Mouse (Mus musculus) lung, adult 2 months (tissue): ENCODE measurements around the gene Dcst2. TPM values are rescaled to one million over a fixed set of nuclear protein-coding genes. Genes with fewer than 3 reads are reported as not detected.
A peak's percentile ranks its signal among the peaks of the same experiment; 100 is the strongest.

Source experiments
- DNase-seq: peaks from one replicate; pipeline ENCODE4 v3.0.0; 2022
- H3K4me1 ChIP-seq: fragments of 200-500 bp; 2 replicates; pipeline ENCODE4 v1.6.1; 2011; ENCODE audit warnings: low read length; ENCODE audit not compliant: control insufficient read depth, insufficient read depth
- H3K4me3 ChIP-seq: fragments of 200-500 bp; replicated peaks from 2 replicates; pipeline ENCODE3; 2011; ENCODE audit warnings: low read depth, mild to moderate bottlenecking, control low read depth, low read length; ENCODE audit errors: extremely low read depth
- CTCF ChIP-seq: fragments of 200-500 bp; IDR thresholded peaks from 2 replicates; pipeline ENCODE4 v1.5.1; 2011; ENCODE audit warnings: mild to moderate bottlenecking, low read length, control low read depth; ENCODE audit not compliant: insufficient read depth
- POLR2A ChIP-seq: fragments of 200-500 bp; IDR thresholded peaks from 2 replicates; pipeline ENCODE4 v1.6.1; 2011; ENCODE audit warnings: low read depth, mild to moderate bottlenecking, control low read depth, low read length, borderline replicate concordance; ENCODE audit errors: extremely low read depth
- WGBS: fragments of 180-500 bp; shearing (Covaris S2); methylation state at CpG from one replicate; pipeline ENCODE4 v1.1.7; 2018; 5-methylcytosine and 5-hydroxymethylcytosine counted together
- polyA plus RNA-seq: library from polyadenylated mRNA; depleted of rRNA; stranded (reverse); fragments of >200 nt; gene quantifications from 2 replicates; pipeline ENCODE4 v1.2.3, GENCODE M21; 2012

Gene Dcst2
- polyA plus RNA-seq, 1 experiment: 0.28 TPM

DNA sequence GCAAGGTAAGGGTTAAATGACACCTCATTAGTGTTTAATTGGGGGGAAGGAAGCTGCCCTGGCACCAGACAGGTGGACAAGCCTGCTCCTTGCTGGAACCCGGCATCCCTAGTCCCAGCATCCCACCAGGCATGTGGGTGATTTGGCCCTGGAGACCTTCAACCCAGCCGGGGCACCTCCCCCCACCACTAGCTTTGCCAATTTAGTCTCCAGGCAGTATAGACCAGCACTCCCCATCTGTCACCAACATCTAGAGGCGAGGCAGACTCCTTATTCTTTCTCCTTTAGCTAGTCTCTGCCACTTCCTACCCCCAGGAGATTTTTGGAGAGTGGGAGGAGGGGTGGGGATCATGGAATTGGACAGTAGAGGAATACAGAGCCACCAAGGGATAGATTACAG lies 31.4 kb upstream of the Dcst2 start:
- Histone ChIP-seq H3K4me1 (no peaks in the 10 kb centered on the region), H3K4me3 (no peak overlapping the region)
- no peak for DNase-seq
- WGBS: 67% methylated on average over 3 of the region's 3 CpGs
- TF ChIP-seq POLR2A (no peak), CTCF (no peak)

- Histone ChIP-seq H3K4me3 (no peak overlapping the region), H3K4me1 (no peaks in the 10 kb centered on the region)
- TF ChIP-seq CTCF (no peak), POLR2A (peak; percentile 31; the same call in 1 of the 2 replicates)
- WGBS: 37% methylated on average over 10 of the region's 10 CpGs
- no peak for DNase-seq
Observed at GRCm38 (mm10) chr3:89330948-89331347, 30.8 kb upstream of the Dcst2 start.

GRCm38 (mm10) chr3:89331561-89331960 lies 30.2 kb upstream of the Dcst2 start:
- Histone ChIP-seq H3K4me1 (no peaks in the 10 kb centered on the region), H3K4me3 (no peak overlapping the region)
- DNase-seq: no peak
- no peak for TF ChIP-seq POLR2A
- TF ChIP-seq CTCF: no peak
- WGBS: 68% methylated on average over 13 of the region's 13 CpGs

GRCm38 (mm10) chr3:89332013-89332412 lies 29.8 kb upstream of the Dcst2 start:
- Histone ChIP-seq H3K4me1 (no peaks in the 10 kb centered on the region; the same call in 1 of the 2 replicates), H3K4me3 (no peak overlapping the region)
- TF ChIP-seq CTCF: no peak
- no peak for TF ChIP-seq POLR2A
- no peak for DNase-seq
- 69% methylated on average over 10 of the region's 10 CpGs for WGBS

GRCm38 (mm10) chr3:89332476-89332875 lies 29.3 kb upstream of the Dcst2 start:
- H3K4me3 ChIP-seq: no peak overlapping the region
- no peaks in the 10 kb centered on the region; the same call in 1 of the 2 replicates for H3K4me1 ChIP-seq
- WGBS: 52% methylated on average over 12 of the region's 12 CpGs
- TF ChIP-seq CTCF: no peak
- TF ChIP-seq POLR2A: no peak
- no peak for DNase-seq

GRCm38 (mm10) chr3:89333053-89333452 lies 28.7 kb upstream of the Dcst2 start:
- no peaks in the 10 kb centered on the region; the same call in 1 of the 2 replicates for H3K4me1 ChIP-seq
- no peak overlapping the region for H3K4me3 ChIP-seq
- no peak for DNase-seq
- TF ChIP-seq CTCF: no peak
- no peak for TF ChIP-seq POLR2A
- WGBS: 73% methylated on average over 11 of the region's 11 CpGs

DNA sequence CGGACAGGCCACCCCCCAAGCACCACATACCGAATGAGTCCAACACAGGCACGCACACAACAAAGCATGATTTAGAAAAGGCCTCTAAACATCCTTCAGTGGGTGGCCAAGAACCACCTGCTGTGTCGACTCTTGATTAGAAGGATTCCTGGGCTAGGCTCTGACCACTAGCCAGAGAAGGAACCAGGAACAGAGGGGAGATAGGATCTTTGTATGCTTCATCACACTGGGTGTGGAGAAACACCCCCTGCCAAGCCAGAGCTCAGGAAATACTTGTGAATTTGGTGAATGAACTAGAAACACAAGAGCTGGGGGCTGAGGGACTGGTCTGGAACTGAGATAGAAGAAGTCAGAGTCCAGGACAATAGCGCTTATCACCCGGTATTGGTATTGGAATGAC lies 25.2 kb upstream of the Dcst2 start:
- H3K4me3 ChIP-seq: no peak overlapping the region
- no peak for DNase-seq
- TF ChIP-seq POLR2A (no peak), CTCF (no peak)
- H3K4me1 ChIP-seq: no peaks in the 10 kb centered on the region; the same call in 1 of the 2 replicates
- WGBS: 48% methylated on average over 6 of the region's 6 CpGs

DNA sequence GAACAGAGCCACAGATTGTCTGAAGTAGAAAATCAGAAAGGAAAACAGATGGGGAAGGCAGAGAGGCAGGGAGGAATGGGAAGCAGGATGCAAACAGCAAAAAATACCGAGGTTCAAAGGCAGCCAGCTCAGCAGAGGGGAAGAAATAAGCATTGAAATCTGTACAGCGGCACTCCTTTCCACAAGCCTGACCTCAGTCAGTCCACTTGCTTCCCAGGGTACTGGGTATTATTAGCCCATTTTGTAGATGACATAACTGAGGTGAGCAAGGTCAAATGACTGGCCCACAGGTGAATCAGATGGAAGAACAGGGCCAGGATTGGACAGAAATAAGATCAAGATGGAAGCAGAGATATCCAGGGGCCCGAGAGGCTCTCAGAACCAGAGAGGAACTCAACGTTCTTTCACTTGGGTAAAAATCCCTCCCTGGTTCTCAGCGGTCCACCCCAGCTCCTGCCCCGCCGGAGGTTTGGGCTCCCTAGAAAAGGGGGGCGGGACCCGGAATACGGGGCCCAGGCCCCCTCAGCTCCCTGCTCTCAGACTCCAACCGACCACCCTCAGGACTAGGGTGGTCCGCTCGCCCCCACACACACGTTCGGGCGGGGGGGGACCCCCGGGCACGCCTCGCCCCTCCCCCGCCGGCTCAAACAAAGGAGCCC lies 24.6 kb upstream of the Dcst2 start:
- Histone ChIP-seq H3K4me1 (no peaks in the 10 kb centered on the region; the same call in 1 of the 2 replicates), H3K4me3 (peak overlapping the region; percentile 69)
- TF ChIP-seq POLR2A (no peak), CTCF (no peak)
- no peak for DNase-seq
- 3% methylated on average over 21 of the region's 21 CpGs for WGBS

DNA sequence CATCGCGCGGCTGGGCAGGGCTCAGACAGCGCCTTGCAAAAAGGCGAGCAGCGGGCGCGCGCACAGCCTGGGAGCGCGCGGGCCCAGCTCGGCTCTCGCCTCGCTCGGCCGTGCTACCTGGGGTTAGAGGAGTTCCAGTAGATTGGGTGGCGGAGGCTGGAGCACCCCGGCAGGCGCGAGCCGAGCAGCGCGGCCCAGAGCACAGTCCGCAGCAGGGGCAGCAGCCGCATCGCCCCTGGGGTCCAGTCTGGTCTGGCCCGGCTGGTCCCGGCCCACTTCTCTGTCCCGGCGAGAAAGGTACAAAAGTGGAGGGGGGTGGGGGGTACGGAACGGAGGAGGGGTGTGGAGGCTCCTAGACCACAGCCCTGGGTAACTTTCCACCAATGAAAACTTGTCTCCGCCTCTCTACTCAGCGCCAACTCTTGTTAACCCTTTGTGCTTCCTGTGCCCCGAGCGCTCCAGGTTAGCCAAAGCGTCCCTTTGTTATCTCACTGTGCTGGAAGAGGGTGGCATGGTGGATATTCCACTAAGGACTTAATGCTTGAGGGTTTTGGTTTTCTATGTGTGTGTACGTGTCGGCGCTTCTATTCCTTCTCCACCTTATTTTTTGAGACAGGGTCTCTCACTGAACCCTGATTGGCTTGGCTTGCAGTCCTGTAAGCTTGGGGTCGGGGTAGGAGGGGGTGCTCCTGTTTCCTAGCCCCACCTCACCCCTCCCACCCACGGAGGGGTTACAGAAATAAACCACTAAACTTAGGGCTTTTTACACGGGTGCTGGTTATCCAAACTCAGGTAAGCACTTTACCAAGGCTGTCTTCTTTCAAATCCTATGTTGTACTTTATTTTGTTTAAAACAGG lies 23.8 kb upstream of the Dcst2 start, which contains the start of gene Efna4:
Efna4 (minus strand) TSS at position 308 of the 858 bp plus-strand sequence.
- no peak for TF ChIP-seq POLR2A
- no peak for TF ChIP-seq CTCF
- Histone ChIP-seq H3K4me3 (peak within 1 kb of the TSS; percentile 69), H3K4me1 (no peaks in the 10 kb centered on the region; the same call in 1 of the 2 replicates)
- 2% methylated on average over 44 of the region's 44 CpGs for WGBS
- peak; percentile 60 for DNase-seq
